Mouse (Mus musculus): ENCODE results near the gene Aox3. TPM values are rescaled to one million over a fixed set of nuclear protein-coding genes. Genes with fewer than 3 reads are reported as not detected.

Gene Aox3
- total and polyA plus RNA-seq, 3 experiments: not detected

DNA sequence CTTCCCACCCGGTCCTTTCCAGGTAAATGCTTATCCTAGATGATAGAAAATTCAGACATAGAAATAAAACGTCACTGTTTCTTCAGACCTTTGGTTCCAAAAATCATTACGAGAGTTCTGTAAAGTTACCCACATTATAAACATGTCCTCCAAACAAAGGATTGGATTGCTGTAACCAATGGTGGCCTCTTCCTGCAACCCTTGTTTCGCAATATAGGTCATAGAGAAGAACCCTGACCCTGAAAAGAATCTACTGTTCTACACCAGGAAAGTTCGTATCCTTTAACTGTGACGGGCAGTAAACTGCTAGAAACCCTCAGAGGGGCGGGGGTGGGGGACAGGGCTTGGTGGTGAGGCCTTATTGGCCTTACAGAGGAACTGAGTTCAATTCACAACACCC lies 99.9 kb downstream of the Aox3 start:
- Histone ChIP-seq H3K36me3 (ENCODE audit: control insufficient read depth in 1 of 2, insufficient read depth in 2 of 2, low read length in 2 of 2) (no peaks in the 10 kb centered on the region), H3K9ac (ENCODE audit: control insufficient read depth, low read depth, low read length, poor library complexity, severe bottlenecking) (no peak overlapping the region), H3K4me3 (ENCODE audit: control insufficient read depth in 1 of 2, insufficient read depth in 1 of 2, low read depth in 2 of 2, low read length in 2 of 2) (no peak overlapping the region), H3K9me3 (replicated peaks; ENCODE audit: insufficient read depth, low read length) (no peaks in the 10 kb centered on the region), H3K27me3 (ENCODE audit: control insufficient read depth in 1 of 2, insufficient read depth in 2 of 2, low read length in 2 of 2) (no peaks in the 10 kb centered on the region), H3K27ac (ENCODE audit: control insufficient read depth, low read depth, low read length) (no peak overlapping the region), H3K4me1 (ENCODE audit: control insufficient read depth in 1 of 2, insufficient read depth in 2 of 2, low read length in 2 of 2) (no peaks in the 10 kb centered on the region), H3K79me2 (ENCODE audit: control insufficient read depth, insufficient read depth, low read length, poor library complexity) (no peaks in the 10 kb centered on the region)
- no peak for DNase-seq (ENCODE audit: low read depth, low spot score)
- TF ChIP-seq NRF1 (IDR thresholded peaks at IDR 0.05; ENCODE audit: insufficient read depth, low read depth, low read length, poor library complexity, severe bottlenecking) (no peak), BHLHE40 (IDR thresholded peaks at IDR 0.05; ENCODE audit: borderline replicate concordance, low read depth, low read length) (no peak), USF1 (IDR thresholded peaks at IDR 0.05; ENCODE audit: low read depth, low read length) (no peak), TCF12 (IDR thresholded peaks at IDR 0.05; ENCODE audit: low read depth, low read length) (no peak), MAZ (IDR thresholded peaks at IDR 0.05; ENCODE audit: low read depth, low read length) (no peak), ZNF384 (IDR thresholded peaks at IDR 0.05; ENCODE audit: low read depth, low read length) (no peak), MYB (IDR thresholded peaks at IDR 0.05; ENCODE audit: low read depth, low read length) (no peak), POLR2A (IDR thresholded peaks at IDR 0.05; ENCODE audit: control insufficient read depth in 1 of 2, insufficient read depth in 1 of 2, low read depth in 1 of 2, low read length in 2 of 2, poor library complexity in 1 of 2) (no peak), RAD21 (IDR thresholded peaks at IDR 0.05; ENCODE audit: low read depth, low read length) (no peak), POLR2AphosphoS2 (IDR thresholded peaks at IDR 0.05; ENCODE audit: low read length) (no peak), SMC3 (IDR thresholded peaks at IDR 0.05; ENCODE audit: low read depth, low read length) (no peak), MAFK (IDR thresholded peaks at IDR 0.05; ENCODE audit: borderline replicate concordance, low read depth, low read length) (no peak), ZC3H11A (IDR thresholded peaks at IDR 0.05; ENCODE audit: low read depth, low read length) (no peak), MEF2A (IDR thresholded peaks at IDR 0.05; ENCODE audit: extremely low read depth, insufficient replicate concordance, low read depth, low read length, poor library complexity, severe bottlenecking) (no peak), HCFC1 (IDR thresholded peaks at IDR 0.05; ENCODE audit: low read depth, low read length) (no peak), GABPA (IDR thresholded peaks at IDR 0.05; ENCODE audit: low read depth, low read length) (no peak), ETS1 (IDR thresholded peaks at IDR 0.05; ENCODE audit: low read depth, low read length) (no peak), CHD2 (IDR thresholded peaks at IDR 0.05; ENCODE audit: low read length) (no peak), E2F4 (IDR thresholded peaks at IDR 0.05; ENCODE audit: borderline replicate concordance, low read depth, low read length) (no peak)

DNA sequence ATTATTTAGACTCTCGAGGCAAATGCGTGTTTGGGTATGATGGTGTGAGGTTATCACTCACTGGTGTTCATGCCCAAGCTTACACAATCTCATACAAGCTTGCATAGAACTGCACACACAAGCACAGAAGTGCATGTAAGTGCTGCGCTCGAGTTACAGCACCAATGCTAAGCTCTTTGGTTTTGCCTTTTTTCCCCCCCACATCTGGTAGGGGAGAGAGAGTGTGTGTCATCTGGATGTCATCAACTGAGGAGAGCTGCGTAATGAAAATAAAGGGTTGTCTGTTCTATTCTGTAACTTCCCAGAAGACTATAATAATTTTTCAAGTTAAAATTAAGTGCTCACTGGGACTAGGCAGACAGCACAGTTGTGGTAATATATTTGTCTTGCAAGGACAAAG lies 100.9 kb downstream of the Aox3 start:
- Histone ChIP-seq H3K36me3 (ENCODE audit: control insufficient read depth in 1 of 2, insufficient read depth in 2 of 2, low read length in 2 of 2) (no peaks in the 10 kb centered on the region), H3K4me1 (ENCODE audit: control insufficient read depth in 1 of 2, insufficient read depth in 2 of 2, low read length in 2 of 2) (no peaks in the 10 kb centered on the region), H3K27me3 (ENCODE audit: control insufficient read depth in 1 of 2, insufficient read depth in 2 of 2, low read length in 2 of 2) (no peaks in the 10 kb centered on the region), H3K27ac (ENCODE audit: control insufficient read depth, low read depth, low read length) (no peak overlapping the region), H3K4me3 (ENCODE audit: control insufficient read depth in 1 of 2, insufficient read depth in 1 of 2, low read depth in 2 of 2, low read length in 2 of 2) (no peak overlapping the region), H3K9me3 (replicated peaks; ENCODE audit: insufficient read depth, low read length) (no peaks in the 10 kb centered on the region), H3K79me2 (ENCODE audit: control insufficient read depth, insufficient read depth, low read length, poor library complexity) (no peaks in the 10 kb centered on the region), H3K9ac (ENCODE audit: control insufficient read depth, low read depth, low read length, poor library complexity, severe bottlenecking) (no peak overlapping the region)
- TF ChIP-seq CHD2 (IDR thresholded peaks at IDR 0.05; ENCODE audit: low read length) (no peak), USF1 (IDR thresholded peaks at IDR 0.05; ENCODE audit: low read depth, low read length) (no peak), MAX (IDR thresholded peaks at IDR 0.05; ENCODE audit: low read length) (no peak), MXI1 (IDR thresholded peaks at IDR 0.05; ENCODE audit: low read depth, low read length) (no peak), POLR2AphosphoS2 (IDR thresholded peaks at IDR 0.05; ENCODE audit: low read length) (no peak), NELFE (IDR thresholded peaks at IDR 0.05; ENCODE audit: low read depth, low read length) (no peak), E2F4 (IDR thresholded peaks at IDR 0.05; ENCODE audit: borderline replicate concordance, low read depth, low read length) (no peak), SMC3 (IDR thresholded peaks at IDR 0.05; ENCODE audit: low read depth, low read length) (no peak), TBP (IDR thresholded peaks at IDR 0.05; ENCODE audit: low read depth, low read length) (no peak), UBTF (IDR thresholded peaks at IDR 0.05; ENCODE audit: borderline replicate concordance, insufficient read depth, low read depth, low read length) (no peak)
- no peak for DNase-seq (ENCODE audit: low read depth, low spot score)

Measured in MEL (cell line).